ENCODE assay signal across 11 mouse cellular contexts in genomic region chr5:73244403-73244802, GRCm38 (mm10). TPM values are rescaled to one million over a fixed set of nuclear protein-coding genes. Genes with fewer than 3 reads are reported as not detected.
A peak's percentile ranks its signal among the peaks of the same experiment; 100 is the strongest.
DNase-seq lines count a peak whose midpoint lies in the region; ATAC-seq lines count a peak whose summit lies in the region.
"Had no signal": no experiment of that assay in that cellular context is flagged by ENCODE, and none has a peak within 500 bp of the region (broad histone marks: within the 10 kb centered on the region; RNA-seq: fewer than 3 reads in every experiment).

No protein-coding gene starts in this region.

- H3K36me3 ChIP-seq in heart, embryonic 12.5 days, result peaks cover 9% of the 10 kb centered on the region
- H3K36me3 ChIP-seq: limb, embryonic 15.5 days had no signal

- whole genome bisulfite sequencing in heart, embryonic 12.5 days, result 71% methylated on average over 13 of the region's 13 CpGs

- H3K4me2 ChIP-seq in heart, embryonic 12.5 days, result no peak overlapping the region
- H3K4me2 ChIP-seq: limb, embryonic 15.5 days had no signal

- no peak for ATAC-seq in heart, embryonic 12.5 days (ENCODE audit: insufficient number of reproducible peaks, low FRiP score)
- ATAC-seq in megakaryocyte progenitor cell, adult 5-6 weeks (replicated peaks; ENCODE audit: poor library complexity), result no peak

- peak; percentile 70 for DNase-seq in heart, postnatal 4 days
- peak; percentile 65 for DNase-seq in right cerebral cortex, postnatal 4 days
- DNase-seq in right cerebral cortex, adult 2 months (ENCODE audit: low spot score in 2 of 2), result no peak
- peak; percentile 34 for DNase-seq in lung, postnatal 25 days (ENCODE audit: low spot score)
- DNase-seq in kidney, postnatal 36 days, result no peak
- DNase-seq: retina, postnatal 1 day had no signal

- no peak overlapping the region for H3K4me3 ChIP-seq in heart, embryonic 12.5 days
- H3K4me3 ChIP-seq: erythroblast, embryonic 14.5 days; limb, embryonic 15.5 days had no signal

- peaks cover 39% of the 10 kb centered on the region for H3K4me1 ChIP-seq in heart, embryonic 12.5 days (replicated peaks)

- no peaks in the 10 kb centered on the region for H3K9me3 ChIP-seq in heart, embryonic 12.5 days (replicated peaks)
- H3K9me3 ChIP-seq: limb, embryonic 15.5 days had no signal

- H3K9ac ChIP-seq in heart, embryonic 12.5 days, result no peak overlapping the region
- H3K9ac ChIP-seq: limb, embryonic 15.5 days had no signal

- H3K27me3 ChIP-seq in heart, embryonic 12.5 days (replicated peaks), result no peaks in the 10 kb centered on the region
- H3K27me3 ChIP-seq: CH12.LX; limb, embryonic 15.5 days had no signal

- H3K27ac ChIP-seq in heart, embryonic 12.5 days (ENCODE audit: poor library complexity, severe bottlenecking), result no peak overlapping the region
- H3K27ac ChIP-seq: limb, embryonic 15.5 days had no signal

RNA-seq across cellular contexts. Expression of gene Fryl, which starts 12.0 kb away (rescaled TPM):
- 10 to 100 TPM; 57.0 to 57.9 TPM for total RNA-seq in heart, postnatal 4 days (2021)
- 38.7 and 40.2 TPM in 2 replicates for polyA plus RNA-seq in heart, embryonic 12.5 days (2016; fragmentation: Nextera tagmentation; extraction: Ambion mirVana)
- 56.2 and 78.5 TPM in 2 replicates for total RNA-seq in megakaryocyte progenitor cell, adult 5-6 weeks (2015)
- total RNA-seq in megakaryocyte progenitor cell, adult 5-6 weeks (2017), result 74.2 and 76.4 TPM in 2 replicates

RNA-seq across cellular contexts. Expression of gene Ociad1, which starts 48.2 kb away (rescaled TPM):
- 100 to 1,000 TPM; 261 to 264 TPM for total RNA-seq in heart, postnatal 4 days (2021)
- polyA plus RNA-seq in heart, embryonic 12.5 days (2016; fragmentation: Nextera tagmentation; extraction: Ambion mirVana), result 212 and 230 TPM in 2 replicates
- total RNA-seq in megakaryocyte progenitor cell, adult 5-6 weeks (2015), result 239 and 256 TPM in 2 replicates
- total RNA-seq in megakaryocyte progenitor cell, adult 5-6 weeks (2017), result 218 and 231 TPM in 2 replicates

Comparison
In these comparisons a context has a peak if more than half of its experiments do, and no peak if none do; other contexts are left out.
1. DNase-seq: peak in heart, postnatal 4 days (single experiment), right cerebral cortex, postnatal 4 days (single experiment) and lung, postnatal 25 days (single experiment); none in right cerebral cortex, adult 2 months (0 of 2) and kidney, postnatal 36 days (0 of 2).